Mouse (Mus musculus) heart, embryonic 16.5 days (tissue): ENCODE measurements around the gene Megf8. TPM values are rescaled to one million over a fixed set of nuclear protein-coding genes. Genes with fewer than 3 reads are reported as not detected.
A peak's percentile ranks its signal among the peaks of the same experiment; 100 is the strongest.

Experiments
- ATAC-seq: fragments of 200-750 bp; cut with Nextera tagmentation; replicated peaks from 2 replicates; pipeline ENCODE4 v1.8.0; 2017; ENCODE audit warnings: moderate number of reproducible peaks; ENCODE audit not compliant: insufficient read depth, low FRiP score; ENCODE audit errors: extremely low read depth
- H3K27ac ChIP-seq: fragments of 300-500 bp; sonication (generic); 2 replicates; pipeline ENCODE4 v1.5.1; 2014; ENCODE audit warnings: mild to moderate bottlenecking, low read length, control low read depth, moderate library complexity
- H3K27me3 ChIP-seq: fragments of 300-500 bp; sonication (generic); 2 replicates; pipeline ENCODE4 v1.6.1; 2014; ENCODE audit warnings: low read length, mixed read lengths; ENCODE audit not compliant: control insufficient read depth, insufficient read depth
- H3K36me3 ChIP-seq: fragments of 300-500 bp; sonication (generic); 2 replicates; pipeline ENCODE4 v1.6.1; 2014; ENCODE audit not compliant: control insufficient read depth, insufficient read depth
- H3K4me1 ChIP-seq: fragments of 300-500 bp; sonication (generic); 2 replicates; pipeline ENCODE4 v1.6.1; 2014; ENCODE audit warnings: low read length, mixed read lengths; ENCODE audit not compliant: control insufficient read depth, insufficient read depth
- H3K4me2 ChIP-seq: fragments of 300-500 bp; sonication (generic); 2 replicates; pipeline ENCODE4 v1.6.1; 2014; ENCODE audit warnings: low read depth, mild to moderate bottlenecking, control low read depth, low read length
- H3K4me3 ChIP-seq: fragments of 300-500 bp; sonication (generic); 2 replicates; pipeline ENCODE4 v1.5.1; 2014; ENCODE audit warnings: mild to moderate bottlenecking, control low read depth, low read length
- H3K9ac ChIP-seq: fragments of 300-500 bp; sonication (generic); 2 replicates; pipeline ENCODE4 v1.6.1; 2014; ENCODE audit warnings: low read length, control low read depth
- H3K9me3 ChIP-seq: fragments of 300-500 bp; sonication (generic); replicated peaks from 2 replicates; pipeline ENCODE4 v1.6.1; 2016; ENCODE audit warnings: low read length; ENCODE audit not compliant: control insufficient read depth
- WGBS: fragments of 180-500 bp; shearing (Covaris S2); extraction: QIAGEN DNeasy Blood & Tissue Kit; methylation state at CpG from one replicate; pipeline ENCODE4 v1.1.7; 2014; 5-methylcytosine and 5-hydroxymethylcytosine counted together
- polyA plus RNA-seq: library from polyadenylated mRNA; unstranded; fragments of >200 nt; fragmentation: Nextera tagmentation; extraction: Ambion mirVana; gene quantifications from 2 replicates; pipeline ENCODE4 v1.2.1, GENCODE M21; 2015

Megf8 gene
- polyA plus RNA-seq, 1 experiment from 2014 or later, result 7.4 TPM

GRCm38 (mm10) chr7:25303685-25304006, 13.3 kb upstream of the Megf8 start:
- no peak overlapping the region for H3K4me3 ChIP-seq
- H3K4me2 ChIP-seq, result no peak overlapping the region
- WGBS, result 54% methylated on average over 3 of the region's 3 CpGs
- H3K4me1 ChIP-seq, result peaks cover 7% of the 10 kb centered on the region
- no peaks in the 10 kb centered on the region for H3K36me3 ChIP-seq
- no peaks in the 10 kb centered on the region for H3K9me3 ChIP-seq
- H3K27ac ChIP-seq, result no peak overlapping the region
- H3K9ac ChIP-seq, result no peak overlapping the region
- no peak for ATAC-seq
- peaks cover 22% of the 10 kb centered on the region for H3K27me3 ChIP-seq

GRCm38 (mm10) chr7:25305481-25305880, 11.5 kb upstream of the Megf8 start:
- no peak for ATAC-seq
- Histone ChIP-seq H3K27me3 (peaks cover 30% of the 10 kb centered on the region), H3K4me3 (peak overlapping the region; percentile 48), H3K4me1 (peaks cover 7% of the 10 kb centered on the region), H3K9me3 (no peaks in the 10 kb centered on the region), H3K9ac (no peak overlapping the region), H3K36me3 (no peaks in the 10 kb centered on the region), H3K4me2 (peak overlapping the region; percentile 82), H3K27ac (no peak overlapping the region)
- WGBS, result 0% methylated on average over 2 of the region's 2 CpGs

DNA sequence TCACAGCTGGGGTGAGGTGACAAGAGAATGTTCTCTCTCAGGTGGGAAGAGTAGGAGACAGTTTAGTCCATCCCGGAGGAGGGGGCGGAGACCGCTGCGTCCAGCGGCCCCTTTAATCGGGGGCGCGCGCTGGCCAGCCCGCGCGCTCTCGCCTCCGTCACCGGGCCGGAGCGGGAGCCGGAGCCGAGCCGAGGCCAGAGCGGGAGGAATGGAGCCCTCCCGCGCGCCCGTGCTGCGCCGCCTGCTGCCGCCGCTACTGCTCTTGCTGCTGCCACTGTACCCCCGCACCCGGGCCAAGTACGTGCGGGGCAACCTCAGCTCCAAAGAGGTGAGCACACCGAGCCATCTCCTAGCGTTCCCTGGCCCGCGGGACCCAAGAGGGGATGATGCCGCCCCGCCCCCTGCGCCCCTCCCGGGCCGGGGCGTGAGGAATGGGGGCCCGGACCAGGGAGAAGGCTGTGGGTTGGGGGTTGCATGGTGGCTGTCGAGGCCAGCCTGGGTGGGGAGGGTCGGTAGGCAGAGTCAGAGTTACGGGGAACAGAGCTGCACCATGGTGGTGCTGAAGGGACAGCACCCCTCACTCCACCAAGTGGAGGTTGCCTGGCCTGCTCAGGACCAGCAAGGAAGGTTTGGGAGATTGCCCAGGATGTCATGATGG, 10.9 kb upstream of the Megf8 start, which contains the start of gene Tmem145:
Tmem145 (plus strand) TSS at position 151 of the 658 bp plus-strand sequence.
- peak within 1 kb of the TSS; percentile 48 for H3K4me3 ChIP-seq
- peak within 1 kb of the TSS; percentile 9; the same call in 1 of the 2 replicates for H3K9ac ChIP-seq
- H3K27ac ChIP-seq, result no peak within 1 kb of the TSS
- H3K27me3 ChIP-seq, result peaks cover 32% of the 10 kb centered on the region
- WGBS, result under 1% methylated on average over 45 of the region's 47 CpGs
- peak; percentile 66 for ATAC-seq
- H3K4me1 ChIP-seq, result peaks cover 7% of the 10 kb centered on the region
- no peaks in the 10 kb centered on the region for H3K9me3 ChIP-seq
- no peaks in the 10 kb centered on the region for H3K36me3 ChIP-seq
- peak within 1 kb of the TSS; percentile 82 for H3K4me2 ChIP-seq

DNA sequence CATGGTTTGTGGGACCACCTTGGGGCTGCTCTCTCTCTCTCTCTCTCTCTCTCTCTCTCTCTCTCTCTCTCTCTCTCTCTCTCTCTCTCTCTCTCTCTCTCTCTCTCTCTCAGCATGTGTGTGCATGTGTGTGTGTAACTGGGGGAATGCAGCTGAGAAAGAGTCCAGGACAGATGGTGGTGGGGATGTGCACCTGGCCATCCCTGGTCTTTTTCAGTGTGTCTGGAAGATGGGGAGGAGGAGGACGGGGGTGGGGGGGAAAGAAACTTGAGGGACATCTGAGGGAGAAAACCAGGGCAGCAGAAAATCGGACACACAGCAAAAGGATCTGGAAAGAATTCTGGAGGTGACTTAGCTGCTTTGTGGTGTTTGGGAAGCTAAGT, 10.4 kb upstream of the Megf8 start:
- no peak overlapping the region for H3K4me3 ChIP-seq
- no peaks in the 10 kb centered on the region for H3K36me3 ChIP-seq
- no peak overlapping the region for H3K4me2 ChIP-seq
- peaks cover 37% of the 10 kb centered on the region for H3K27me3 ChIP-seq
- no peak for ATAC-seq
- 35% methylated on average over 2 of the region's 2 CpGs for WGBS
- H3K4me1 ChIP-seq, result peaks cover 7% of the 10 kb centered on the region
- H3K27ac ChIP-seq, result no peak overlapping the region
- no peaks in the 10 kb centered on the region for H3K9me3 ChIP-seq
- H3K9ac ChIP-seq, result no peak overlapping the region

- no peak for ATAC-seq
- H3K4me1 ChIP-seq, result peaks cover 7% of the 10 kb centered on the region
- no peak overlapping the region for H3K27ac ChIP-seq
- H3K27me3 ChIP-seq, result peaks cover 57% of the 10 kb centered on the region
- H3K9ac ChIP-seq, result no peak overlapping the region
- no peaks in the 10 kb centered on the region for H3K9me3 ChIP-seq
- H3K4me3 ChIP-seq, result no peak overlapping the region
- H3K4me2 ChIP-seq, result no peak overlapping the region
- WGBS, result 52% methylated on average over 17 of the region's 17 CpGs
- H3K36me3 ChIP-seq, result no peaks in the 10 kb centered on the region
Measured at GRCm38 (mm10) chr7:25308702-25309318, 8.2 kb upstream of the Megf8 start.

GRCm38 (mm10) chr7:25309425-25309824, 7.5 kb upstream of the Megf8 start:
- H3K27me3 ChIP-seq, result peaks cover 63% of the 10 kb centered on the region
- no peak for ATAC-seq
- peaks cover 7% of the 10 kb centered on the region for H3K4me1 ChIP-seq
- no peak overlapping the region for H3K9ac ChIP-seq
- no peaks in the 10 kb centered on the region for H3K36me3 ChIP-seq
- no peak overlapping the region for H3K4me3 ChIP-seq
- no peaks in the 10 kb centered on the region for H3K9me3 ChIP-seq
- H3K27ac ChIP-seq, result no peak overlapping the region
- no peak overlapping the region for H3K4me2 ChIP-seq
- 79% methylated on average over 9 of the region's 9 CpGs for WGBS

- no peak overlapping the region for H3K4me2 ChIP-seq
- no peak for ATAC-seq
- H3K4me1 ChIP-seq, result peaks cover 13% of the 10 kb centered on the region
- H3K27me3 ChIP-seq, result peaks cover 75% of the 10 kb centered on the region
- H3K4me3 ChIP-seq, result no peak overlapping the region
- no peak overlapping the region for H3K9ac ChIP-seq
- no peaks in the 10 kb centered on the region for H3K9me3 ChIP-seq
- 76% methylated on average over 11 of the region's 11 CpGs for WGBS
- no peak overlapping the region for H3K27ac ChIP-seq
- no peaks in the 10 kb centered on the region for H3K36me3 ChIP-seq
Measured at GRCm38 (mm10) chr7:25311193-25311592, 5.8 kb upstream of the Megf8 start.

- H3K9me3 ChIP-seq, result no peaks in the 10 kb centered on the region
- H3K27me3 ChIP-seq, result peaks cover 58% of the 10 kb centered on the region
- WGBS, result 31% methylated on average over 7 of the region's 7 CpGs
- H3K4me2 ChIP-seq, result no peak overlapping the region
- no peak overlapping the region for H3K9ac ChIP-seq
- no peak overlapping the region for H3K27ac ChIP-seq
- no peaks in the 10 kb centered on the region for H3K36me3 ChIP-seq
- peaks cover 16% of the 10 kb centered on the region for H3K4me1 ChIP-seq
- ATAC-seq, result no peak
- H3K4me3 ChIP-seq, result no peak overlapping the region
Measured at GRCm38 (mm10) chr7:25313325-25313724, 3.6 kb upstream of the Megf8 start.

DNA sequence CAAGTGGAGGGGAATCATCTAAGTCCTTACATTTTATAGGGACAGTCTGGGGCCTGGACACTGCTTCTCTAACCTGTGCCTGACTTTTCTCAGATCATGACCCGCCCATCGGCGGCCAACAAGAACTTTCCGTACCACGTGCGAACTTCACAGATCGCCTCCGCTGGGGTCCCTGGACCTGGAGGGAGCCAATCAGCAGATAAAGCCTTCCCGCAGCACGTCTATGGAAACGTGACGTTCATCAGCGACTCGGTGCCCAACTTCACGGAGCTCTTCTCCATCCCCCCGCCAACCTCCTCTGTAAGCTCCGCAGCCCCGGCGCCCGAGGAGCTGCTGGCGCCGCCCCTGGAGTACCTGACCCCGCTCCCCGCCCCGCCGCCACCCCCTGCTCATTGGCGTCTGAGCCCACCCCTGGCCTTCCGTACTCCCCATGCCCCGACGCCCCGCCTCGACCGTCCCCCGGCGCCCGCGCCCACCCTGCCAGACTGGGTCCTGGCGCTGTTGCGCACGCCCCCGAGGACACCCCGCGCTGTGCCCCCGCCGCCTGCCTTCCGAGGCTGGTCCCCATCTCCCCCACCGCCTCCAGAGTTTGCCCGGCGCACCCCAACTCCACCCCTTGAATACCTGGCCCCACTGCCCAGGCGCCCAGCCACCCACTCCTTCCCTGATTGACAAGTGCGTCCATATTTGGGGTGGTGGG, 2.2 kb upstream of the Megf8 start:
- H3K9me3 ChIP-seq, result no peaks in the 10 kb centered on the region
- no peaks in the 10 kb centered on the region; the same call in 1 of the 2 replicates for H3K36me3 ChIP-seq
- H3K9ac ChIP-seq, result peak overlapping the region; percentile 61
- no peak for ATAC-seq
- H3K4me1 ChIP-seq, result peaks cover 18% of the 10 kb centered on the region
- H3K4me3 ChIP-seq, result peak overlapping the region; percentile 74
- peak overlapping the region; percentile 81 for H3K4me2 ChIP-seq
- peaks cover 48% of the 10 kb centered on the region for H3K27me3 ChIP-seq
- WGBS, result 2% methylated on average over 47 of the region's 51 CpGs
- H3K27ac ChIP-seq, result no peak overlapping the region
